Mouse (Mus musculus): ENCODE results near the gene Pak1.
"Not testable (repeated sequence)": the region's sequence is repeated elsewhere in the genome, so short reads cannot be mapped to it uniquely, and the experiment has no call there.

The Pak1 gene

GRCm38 (mm10) chr7:97780222-97780621 lies 8.1 kb upstream of the Pak1 start:
- DNase-seq (ENCODE audit: low spot score) = no peak

GRCm38 (mm10) chr7:97780815-97781214 lies 7.5 kb upstream of the Pak1 start:
- no peak for DNase-seq (ENCODE audit: low spot score)

DNA sequence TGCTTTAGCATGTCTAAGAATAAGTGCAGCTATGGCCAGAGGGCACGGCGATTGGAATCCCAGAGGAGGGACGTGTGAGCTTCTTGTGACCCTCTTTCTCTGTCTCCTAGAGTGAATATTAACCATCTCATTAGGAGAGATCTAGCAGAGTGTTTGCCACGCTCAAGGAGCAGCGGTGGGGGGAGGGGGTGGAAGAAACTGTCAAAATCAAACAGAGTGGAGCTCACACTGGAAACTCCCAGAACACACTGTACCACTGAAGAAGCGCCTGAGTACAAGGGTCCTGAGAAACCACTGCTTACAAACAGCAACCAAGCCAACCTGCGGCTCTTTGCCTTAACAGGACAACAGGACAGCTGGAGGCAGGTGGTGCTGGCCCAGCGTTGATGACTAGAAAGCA lies 6.8 kb upstream of the Pak1 start:
- DNase-seq (ENCODE audit: low spot score) = no peak

DNA sequence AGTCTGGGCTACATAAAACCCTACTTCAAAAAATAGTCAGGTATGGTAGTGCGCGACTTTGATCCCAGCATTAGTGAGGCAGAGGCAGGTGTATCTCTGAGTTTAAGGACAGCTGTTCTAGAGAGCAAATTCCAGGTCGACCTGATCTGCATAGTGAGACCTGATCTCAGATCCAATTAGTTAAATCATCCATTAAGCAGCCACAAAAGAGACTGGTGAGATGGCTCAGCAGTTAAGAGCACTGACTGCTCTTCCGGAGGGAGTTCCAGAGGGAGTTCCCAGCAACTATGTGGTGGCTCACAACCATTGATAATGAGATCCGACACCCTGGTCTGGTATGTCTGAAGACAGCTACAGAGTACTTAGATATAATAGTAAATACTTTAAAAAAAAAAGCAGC lies 4.8 kb upstream of the Pak1 start:
- no peak for DNase-seq (ENCODE audit: low spot score)

DNA sequence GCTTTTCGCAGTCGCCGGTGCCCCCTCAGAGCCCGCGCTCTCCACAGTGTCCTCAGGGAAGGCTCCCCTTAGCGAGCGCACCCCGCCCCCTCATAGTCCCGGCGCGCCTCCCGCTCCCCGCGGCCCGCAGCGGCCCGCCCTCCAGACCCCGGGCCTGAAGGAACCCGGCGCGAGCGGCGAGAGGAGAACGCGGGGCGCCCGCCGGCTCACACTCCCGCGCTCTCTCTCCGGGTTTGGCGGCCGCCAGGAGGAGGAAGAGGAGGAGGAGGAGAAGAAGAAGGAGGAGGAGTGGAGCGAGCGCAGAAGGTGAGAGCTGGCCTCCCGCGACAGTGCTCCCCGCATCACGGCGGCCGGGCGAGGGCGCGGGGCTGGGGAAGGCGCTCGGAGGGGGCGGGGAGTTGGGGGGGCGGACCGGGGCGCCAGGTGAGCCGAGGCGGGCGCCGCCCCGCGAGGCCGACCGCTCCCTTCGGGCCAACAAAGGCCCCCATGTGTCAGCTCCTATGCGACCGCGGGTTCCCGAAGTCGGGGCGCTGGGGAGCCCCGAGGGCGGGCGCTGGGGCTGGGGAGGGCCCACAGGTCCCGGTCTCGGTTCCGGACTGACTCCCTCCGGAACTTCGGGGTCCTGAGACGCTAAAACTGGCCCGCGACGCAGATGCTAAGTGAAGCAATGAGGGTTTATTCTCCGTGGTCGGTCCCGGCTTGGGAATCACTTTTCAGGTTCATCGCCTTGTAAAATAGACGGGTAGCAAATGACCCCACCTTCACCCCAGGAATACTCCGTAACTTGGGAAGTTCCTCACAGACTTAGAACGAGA lies 535 bp downstream of the Pak1 start:
- no peak for DNase-seq (ENCODE audit: low spot score)

DNA sequence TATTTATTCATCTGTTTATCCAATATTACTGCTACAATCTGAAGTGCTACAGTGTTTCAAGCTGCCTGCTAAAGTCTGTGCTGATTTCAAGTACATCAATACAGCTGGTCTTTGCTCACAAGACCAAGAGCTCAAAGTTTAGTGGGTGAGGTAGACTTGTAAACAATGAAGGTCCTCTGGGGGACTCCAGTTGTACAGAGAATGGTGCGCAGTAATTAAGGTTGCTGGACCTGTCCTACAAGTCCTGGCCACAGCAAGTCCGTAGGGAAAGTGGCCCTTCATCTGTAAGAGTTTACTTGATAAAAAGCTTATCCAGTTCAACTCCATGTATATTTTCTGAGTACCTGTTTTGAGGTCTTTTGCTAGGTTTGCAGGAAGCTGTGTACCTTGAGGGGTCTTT lies 1.9 kb downstream of the Pak1 start:
- no peak for DNase-seq (ENCODE audit: low spot score)

- no peak for DNase-seq (ENCODE audit: low spot score)
Measured at GRCm38 (mm10) chr7:97792324-97792723, 4.0 kb downstream of the Pak1 start.

GRCm38 (mm10) chr7:97803116-97803515 lies 14.8 kb downstream of the Pak1 start:
- DNase-seq (ENCODE audit: low spot score) = no peak

- no peak for DNase-seq (ENCODE audit: low spot score)
Measured at GRCm38 (mm10) chr7:97804245-97805066, 16.1 kb downstream of the Pak1 start.

GRCm38 (mm10) chr7:97805067-97805365 lies 16.7 kb downstream of the Pak1 start:
- no peak for DNase-seq (ENCODE audit: low spot score)

- no peak for DNase-seq (ENCODE audit: low spot score)
Measured at GRCm38 (mm10) chr7:97809307-97809706, 21.0 kb downstream of the Pak1 start.

- no peak for DNase-seq (ENCODE audit: low spot score)
Measured at GRCm38 (mm10) chr7:97821875-97822274, 33.5 kb downstream of the Pak1 start.

DNA sequence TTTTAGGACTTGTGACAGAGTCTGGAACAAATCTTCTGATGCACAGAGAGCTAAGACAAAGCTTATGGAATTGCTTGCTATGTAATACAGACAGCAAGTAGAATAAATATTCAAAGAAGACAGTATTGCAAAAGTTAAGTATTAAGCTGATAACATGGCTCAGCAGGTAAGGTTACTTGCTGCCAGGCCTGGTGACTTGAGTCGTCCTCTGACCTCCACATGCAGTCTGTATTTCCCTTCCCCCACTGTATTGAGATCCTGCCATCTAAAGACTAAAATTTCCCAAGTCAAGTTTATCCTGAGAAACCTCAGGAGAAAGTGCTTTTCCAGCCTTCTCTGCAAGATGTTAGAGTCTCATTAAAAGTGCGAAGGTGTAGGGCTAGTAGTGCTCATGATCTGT lies 40.8 kb downstream of the Pak1 start:
- no peak for DNase-seq (ENCODE audit: low spot score)

- DNase-seq (ENCODE audit: low spot score) = no peak
Measured at GRCm38 (mm10) chr7:97830739-97831138, 42.4 kb downstream of the Pak1 start.

DNA sequence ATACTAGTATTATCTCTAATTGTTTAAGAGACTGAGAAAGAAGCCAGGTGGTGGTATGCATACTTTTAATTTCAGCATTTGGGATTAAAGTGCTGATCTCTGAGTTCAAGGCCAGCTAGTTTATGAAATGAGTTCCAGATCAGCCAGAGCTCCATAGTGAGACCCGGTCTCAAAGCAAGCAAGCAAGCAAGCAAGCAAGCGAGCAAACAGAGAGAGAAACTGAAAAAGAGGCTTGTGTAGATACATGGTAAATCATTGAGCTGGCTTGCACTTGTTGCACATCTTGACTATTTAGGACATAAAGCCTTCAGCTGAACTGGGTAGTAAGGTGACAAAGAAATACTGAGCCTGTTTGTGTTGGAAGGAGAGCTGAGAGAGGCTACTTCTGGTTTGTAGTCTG lies 44.6 kb downstream of the Pak1 start:
- DNase-seq (ENCODE audit: low spot score) = no peak

GRCm38 (mm10) chr7:97838574-97838973 lies 50.2 kb downstream of the Pak1 start:
- no peak for DNase-seq (ENCODE audit: low spot score)

GRCm38 (mm10) chr7:97841311-97841710 lies 53.0 kb downstream of the Pak1 start:
- DNase-seq (ENCODE audit: low spot score) = no peak

DNA sequence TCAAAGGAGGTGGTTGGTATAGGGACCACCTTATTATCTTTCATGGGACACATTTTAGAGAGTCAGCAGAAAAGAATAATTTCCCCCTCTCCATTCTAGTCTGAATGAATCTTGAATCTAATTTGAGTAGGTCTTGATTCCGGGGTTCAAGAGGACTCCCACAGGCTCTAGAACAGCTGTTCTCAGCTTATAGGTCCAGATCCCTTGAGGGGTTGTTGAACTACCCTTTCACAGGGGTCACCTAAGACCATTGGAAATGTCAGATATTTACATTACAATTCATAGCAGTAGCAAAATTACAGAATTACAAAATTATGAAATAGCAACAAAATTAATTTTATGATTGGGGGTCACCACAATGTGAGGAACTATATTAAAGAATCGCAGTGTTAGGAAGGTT lies 54.0 kb downstream of the Pak1 start:
- no peak for DNase-seq (ENCODE audit: low spot score)

DNA sequence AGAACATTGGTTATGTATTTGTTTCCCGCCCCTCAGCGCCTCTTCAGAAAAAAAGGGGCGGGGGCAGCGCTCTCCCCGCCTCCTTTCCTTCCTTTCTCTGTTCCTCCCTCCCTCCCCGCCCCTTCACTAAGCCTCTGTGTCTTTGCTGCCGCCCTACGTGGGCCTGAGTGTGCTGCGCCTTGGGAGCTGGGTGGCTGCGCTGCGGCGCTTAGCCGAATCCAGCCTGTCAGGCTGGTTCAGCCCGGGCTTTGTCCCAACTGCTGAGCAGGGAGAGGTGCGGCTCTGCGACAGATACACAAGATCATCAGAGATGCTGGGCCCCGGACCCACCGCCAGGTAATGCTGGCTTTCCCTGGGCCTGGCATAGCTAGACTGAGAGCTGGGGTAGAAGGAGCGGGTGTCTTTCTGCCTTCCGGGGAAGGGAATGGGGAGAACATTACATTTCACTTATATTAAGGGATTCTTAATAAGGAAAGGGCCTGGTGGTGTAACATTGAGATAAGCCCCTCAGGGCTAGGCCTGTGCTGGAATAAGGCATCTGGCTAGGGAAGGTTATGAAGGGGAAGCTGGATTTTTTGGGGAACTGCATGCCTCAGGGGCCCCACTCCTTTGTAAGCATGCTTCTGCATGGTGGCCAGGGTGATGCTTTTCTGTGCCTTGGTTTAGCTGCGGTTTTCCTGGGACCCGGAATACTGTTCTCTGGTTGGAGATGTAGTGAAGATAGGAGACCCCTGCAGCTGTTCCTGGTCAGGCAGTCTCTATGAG lies 54.6 kb downstream of the Pak1 start:
- peak; percentile 33 for DNase-seq (ENCODE audit: low spot score)

DNA sequence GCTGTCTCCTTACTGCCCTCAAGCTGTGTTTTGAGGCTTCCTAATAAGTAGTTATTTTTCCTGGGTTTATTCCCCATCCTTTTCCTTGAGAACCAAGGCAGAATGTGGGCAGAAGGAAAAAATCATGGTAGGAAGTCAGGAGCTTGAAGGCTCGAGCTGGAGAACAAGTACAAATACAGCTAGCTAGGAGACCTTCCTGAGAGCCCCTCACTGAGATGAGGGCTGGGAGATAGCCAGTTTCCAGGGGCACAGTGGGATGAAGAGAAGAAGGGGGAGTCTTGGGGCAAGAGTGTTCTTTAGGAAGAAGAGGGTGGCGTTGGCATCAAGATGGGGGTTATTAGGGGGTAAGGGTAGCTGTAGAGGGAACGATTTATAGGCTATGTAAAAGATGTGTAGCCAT lies 56.1 kb downstream of the Pak1 start:
- DNase-seq (ENCODE audit: low spot score) = no peak

DNA sequence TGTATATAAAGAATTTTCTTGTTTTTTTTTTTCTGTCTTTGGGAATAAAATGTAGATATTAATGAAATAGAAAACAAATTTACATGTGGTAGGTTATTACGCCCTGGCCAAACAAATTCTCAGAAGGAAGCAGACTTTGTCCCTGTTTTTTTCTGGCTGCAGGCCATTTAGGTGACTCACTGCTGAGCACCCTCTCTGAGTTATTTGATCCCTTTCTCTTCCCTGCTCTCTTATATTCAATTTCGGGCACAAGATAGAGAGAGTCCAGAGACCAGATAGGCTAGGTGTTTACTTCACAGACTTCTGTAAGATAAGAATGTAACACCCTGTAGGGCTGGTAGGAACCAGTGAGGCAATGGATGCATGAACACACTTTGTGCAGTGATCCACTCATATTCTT lies 57.2 kb downstream of the Pak1 start:
- DNase-seq (ENCODE audit: low spot score) = no peak

DNA sequence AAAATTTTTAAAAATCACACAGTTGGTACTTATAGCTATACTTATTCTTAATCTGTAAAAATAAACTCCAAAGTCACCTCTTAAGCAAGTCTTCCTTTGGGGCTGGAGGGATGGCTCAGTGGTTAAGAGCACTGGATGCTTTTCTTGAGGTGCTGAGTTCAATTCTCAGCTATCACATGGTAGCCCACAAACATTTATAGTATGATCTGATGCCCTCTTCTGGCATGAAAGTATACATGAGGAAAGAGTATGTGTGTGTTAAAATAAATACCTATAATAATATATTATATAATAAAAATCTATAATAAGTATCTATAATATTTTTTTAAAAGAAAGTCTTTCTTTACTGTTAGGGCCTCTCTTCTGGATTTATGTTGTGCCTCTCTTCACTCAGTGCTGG lies 58.2 kb downstream of the Pak1 start:
- no peak for DNase-seq (ENCODE audit: low spot score)

- not testable (repeated sequence) for DNase-seq (ENCODE audit: low spot score)
Measured at GRCm38 (mm10) chr7:97849557-97849956, 61.2 kb downstream of the Pak1 start.

All from ovary, postnatal 14 days (tissue).